Mouse (Mus musculus) heart, adult 2 months (tissue): ENCODE results near the gene Supt6.

Source experiments
- CTCF ChIP-seq: fragments of 200-600 bp; IDR thresholded peaks from 2 replicates; pipeline ENCODE4 v1.8.1; 2022; ENCODE audit warnings: antibody characterized with exemption, mild to moderate bottlenecking, moderate library complexity
- EP300 ChIP-seq: fragments of 200-500 bp; IDR thresholded peaks from 2 replicates; pipeline ENCODE4 v1.6.1; 2011; ENCODE audit warnings: low read depth, low read length, control low read depth; ENCODE audit not compliant: insufficient read depth
- POLR2A ChIP-seq: fragments of 200-500 bp; IDR thresholded peaks from 2 replicates; pipeline ENCODE4 v1.6.1; 2011; ENCODE audit warnings: mild to moderate bottlenecking, low read depth, low read length, control low read depth; ENCODE audit not compliant: insufficient read depth

GRCm38 (mm10) chr11:78265571-78265970 is 19.8 kb upstream of the Supt6 start:
- TF ChIP-seq CTCF (no peak), EP300 (no peak), POLR2A (no peak)
